Mouse (Mus musculus) adrenal gland (tissue): Measurements from ENCODE around the gene Irgm1.
"Not testable (repeated sequence)": the region's sequence is repeated elsewhere in the genome, so short reads cannot be mapped to it uniquely, and the experiment has no call there.

Experiments
- intact Hi-C: fragments of 180-260 bp; cut with DNase I; formaldehyde crosslinking; loops from one replicate; pipeline ENCODE4 v1.15.1; 2025

Irgm1 gene

DNA sequence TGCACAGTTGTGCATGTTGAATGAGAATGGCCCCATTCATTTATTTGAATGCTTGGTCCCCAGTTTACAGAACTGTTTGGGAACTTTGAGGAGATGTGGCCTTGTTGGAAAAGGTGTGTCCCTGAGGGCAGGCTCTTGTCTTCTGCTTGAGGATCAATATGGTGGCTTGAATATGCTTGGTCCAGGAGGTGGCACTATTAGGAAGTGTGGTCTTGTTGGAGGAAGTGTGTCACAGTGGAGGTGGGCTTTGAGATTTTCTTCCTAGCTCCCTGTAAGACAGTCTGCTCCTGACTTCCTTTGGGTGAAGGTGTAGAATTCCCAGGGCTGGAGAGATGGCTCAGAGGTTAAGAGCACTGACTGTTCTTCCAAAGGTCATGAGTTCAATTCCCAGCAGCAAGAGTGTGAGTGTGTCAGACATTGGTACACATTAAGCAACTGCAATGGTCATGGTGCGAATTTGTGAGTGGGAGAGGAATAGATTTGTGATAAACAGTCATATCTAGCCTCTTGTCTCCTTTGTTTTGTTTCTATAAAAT lies 8.6 kb downstream of the Irgm1 start:
- intact Hi-C loops: no loop called here

DNA sequence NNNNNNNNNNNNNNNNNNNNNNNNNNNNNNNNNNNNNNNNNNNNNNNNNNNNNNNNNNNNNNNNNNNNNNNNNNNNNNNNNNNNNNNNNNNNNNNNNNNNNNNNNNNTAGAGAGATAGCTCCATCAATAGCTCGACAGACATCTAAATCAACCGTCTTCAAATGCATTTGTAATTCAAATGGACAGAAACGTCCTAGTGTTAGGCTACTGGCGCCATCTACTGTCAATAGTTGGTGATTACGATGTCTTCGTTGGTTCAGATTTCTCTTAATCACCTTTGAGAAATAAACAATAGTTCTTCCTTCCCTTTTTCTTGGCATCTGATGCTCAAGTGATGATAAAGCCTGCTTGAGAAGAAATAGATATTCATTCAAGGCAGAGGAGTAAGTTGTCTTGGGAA lies 12.5 kb downstream of the Irgm1 start:
- intact Hi-C loops: loop anchor here (1.0 to 10.0 kb wide), 2 partner anchors 69 to 386 kb away; partner anchors contain the start of gene Mgat1

DNA sequence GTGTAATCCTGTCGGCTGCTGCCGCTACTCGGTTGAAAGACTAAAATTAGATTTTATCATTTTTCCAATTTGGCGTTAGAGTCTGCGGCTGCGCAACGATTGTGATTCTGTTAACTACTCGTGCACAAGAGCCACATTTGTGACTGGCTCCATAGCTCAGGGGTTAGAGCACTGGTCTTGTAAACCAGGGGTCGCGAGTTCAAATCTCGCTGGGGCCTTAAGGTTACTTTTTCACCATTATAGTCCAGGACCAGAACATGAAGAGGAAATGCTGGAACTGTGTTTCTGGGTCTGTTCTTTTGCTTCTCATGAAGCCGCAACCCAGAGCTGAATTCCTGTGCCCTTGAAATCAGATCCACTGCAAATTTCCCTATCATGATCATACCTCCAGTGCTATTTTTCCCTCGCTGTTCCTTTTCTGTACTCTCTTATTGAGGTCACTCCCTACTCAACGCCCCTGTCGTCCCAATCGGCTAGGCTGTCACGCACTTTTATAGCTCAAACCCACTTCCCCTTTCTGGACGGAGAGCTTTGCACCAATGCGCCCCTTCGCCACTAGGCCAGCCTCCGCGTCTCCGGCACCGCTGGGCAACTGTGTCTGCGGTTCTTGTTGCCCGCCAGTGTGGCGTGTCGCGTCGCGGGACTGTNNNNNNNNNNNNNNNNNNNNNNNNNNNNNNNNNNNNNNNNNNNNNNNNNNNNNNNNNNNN lies 17.9 kb downstream of the Irgm1 start:
- intact Hi-C loops: loop anchor here (10.0 kb wide), 1 partner anchor 391 kb away; the partner anchor contains the start of gene Mgat1

DNA sequence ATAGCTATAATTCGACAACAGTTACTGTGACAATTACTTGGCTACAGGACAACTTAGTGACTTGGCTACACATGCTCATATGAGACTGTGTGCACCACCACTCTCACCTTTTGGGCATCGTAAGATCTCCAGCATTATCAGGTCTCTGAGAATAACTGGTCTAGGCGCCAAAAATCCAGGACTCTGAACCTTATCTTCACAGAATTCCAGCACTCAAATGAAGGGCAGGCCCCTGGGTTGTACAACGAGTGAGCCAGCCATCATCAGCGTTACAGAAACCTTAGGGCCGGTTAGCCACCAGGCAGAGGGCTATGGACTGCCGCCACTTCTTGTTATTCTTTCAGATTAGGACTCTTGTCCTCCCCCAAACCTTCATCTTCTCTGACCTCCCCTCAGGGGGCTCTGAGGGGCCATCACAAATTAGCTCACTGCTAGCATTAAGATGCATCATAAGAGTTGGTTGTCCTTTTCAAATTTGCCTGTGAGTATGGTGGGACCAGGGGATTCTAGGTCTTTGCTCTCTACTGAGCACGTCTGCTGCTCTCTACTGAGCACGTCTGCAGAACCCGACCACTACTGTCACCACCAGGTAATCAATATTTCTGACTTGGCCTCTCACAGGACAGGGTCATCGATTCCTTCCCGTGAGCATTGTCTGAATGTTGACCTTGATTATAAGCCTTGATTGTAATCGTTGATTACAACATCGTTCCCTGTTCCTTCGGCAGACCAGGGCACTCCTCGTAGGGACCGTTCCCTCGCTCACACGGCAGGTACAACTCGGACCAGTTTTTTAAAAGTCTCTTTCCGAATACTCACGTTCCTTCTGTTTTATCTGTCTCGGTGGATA lies 18.6 kb downstream of the Irgm1 start:
- intact Hi-C loops: loop anchor here (10.0 kb wide), 1 partner anchor 392 kb away; the partner anchor contains the start of gene Mgat1

DNA sequence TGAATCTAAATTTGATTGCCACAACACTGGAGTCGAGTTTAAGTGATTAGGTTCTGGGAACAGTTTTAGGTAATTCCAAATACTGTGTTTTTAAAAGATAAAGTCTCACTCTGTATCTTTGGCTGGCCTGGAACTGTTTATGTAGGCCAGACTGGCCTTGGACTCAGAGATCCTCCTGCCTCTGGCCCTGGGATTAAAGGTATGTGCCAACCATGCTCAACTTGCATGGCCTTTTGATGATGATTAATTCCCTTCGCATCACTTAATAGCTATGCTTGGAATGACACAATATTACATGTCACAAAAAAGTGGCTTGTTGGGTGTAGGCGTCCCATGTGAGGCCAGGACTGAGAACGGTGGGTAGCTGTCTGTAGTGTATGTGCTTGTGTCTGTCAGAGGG lies 19.3 kb downstream of the Irgm1 start:
- intact Hi-C loops: loop anchor here (10.0 kb wide), 1 partner anchor 393 kb away; the partner anchor contains the start of gene Mgat1

DNA sequence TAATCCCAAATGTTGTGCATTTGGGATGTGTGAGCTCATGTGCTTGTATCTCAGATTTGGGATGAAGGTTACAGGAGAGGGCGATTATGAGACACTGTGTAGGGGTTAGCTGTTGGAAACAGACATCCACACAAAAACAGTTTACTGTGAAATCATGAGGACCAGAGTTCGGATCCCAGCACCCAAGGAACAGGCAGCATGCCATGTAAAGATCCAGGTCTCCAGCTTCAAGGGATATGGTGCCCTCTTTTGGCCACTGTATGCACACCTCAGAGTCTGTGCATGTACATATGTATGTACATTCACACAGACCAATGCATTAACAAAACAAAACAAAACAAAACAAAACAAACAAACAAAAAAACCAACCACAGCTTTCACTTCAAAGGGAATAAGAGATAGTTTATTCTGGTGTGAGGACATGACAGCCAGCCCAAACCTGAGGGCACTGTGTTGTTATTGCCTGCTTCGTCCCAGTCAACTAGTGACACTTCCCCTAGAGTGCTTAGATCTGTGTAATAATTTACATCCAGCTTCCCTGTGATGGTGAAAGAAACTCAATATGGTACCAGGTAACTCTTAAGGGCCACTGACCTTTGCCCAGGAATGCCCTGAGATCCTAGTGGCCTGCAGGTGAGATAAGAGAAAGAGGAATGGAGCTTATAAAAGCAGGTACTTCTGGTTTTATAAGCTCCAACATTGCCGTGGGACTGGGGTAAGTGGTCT lies 20.1 kb downstream of the Irgm1 start:
- intact Hi-C loops: loop anchor here (10.0 kb wide), 1 partner anchor 393 kb away; the partner anchor contains the start of gene Mgat1

DNA sequence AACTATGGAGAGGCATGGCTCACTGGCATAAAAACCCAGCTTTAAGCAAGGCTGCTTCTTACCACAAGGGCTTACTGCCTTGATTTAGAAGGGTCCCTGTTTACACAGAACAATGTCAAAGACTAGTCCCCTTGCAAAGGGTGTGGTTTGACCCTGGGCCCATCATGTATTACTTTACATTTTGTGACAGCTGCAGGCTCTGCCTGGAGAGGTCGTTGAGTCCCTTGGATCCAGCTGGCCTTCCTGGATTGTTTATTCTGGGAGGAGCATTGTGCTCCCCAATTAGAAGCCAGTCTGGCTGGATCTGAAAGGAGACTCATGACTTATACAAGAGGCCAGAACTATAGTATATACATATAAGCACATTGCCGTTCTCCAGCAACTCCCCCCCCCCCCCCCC lies 21.2 kb downstream of the Irgm1 start:
- intact Hi-C loops: loop anchor here (10.0 kb wide), 1 partner anchor 395 kb away; the partner anchor contains the start of gene Mgat1

DNA sequence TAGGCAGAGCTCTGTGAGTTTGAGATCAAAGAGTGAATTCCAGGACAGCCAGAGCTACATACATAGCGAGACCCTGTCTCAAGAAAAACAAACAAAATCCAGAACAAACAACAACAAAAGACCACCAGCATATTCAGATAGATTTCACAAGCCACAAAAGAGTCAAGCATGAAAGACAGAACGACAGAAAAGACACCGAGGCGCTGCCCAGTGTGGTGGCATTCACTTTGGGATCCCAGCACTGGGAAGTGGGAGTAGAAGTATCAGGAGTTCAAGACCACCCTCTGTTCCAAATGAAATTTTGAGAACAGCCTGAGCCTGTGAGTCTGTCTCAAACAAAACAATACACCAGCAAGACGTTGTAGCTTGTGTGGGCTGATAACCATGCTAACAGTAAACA lies 24.6 kb downstream of the Irgm1 start:
- intact Hi-C loops: no loop called here

DNA sequence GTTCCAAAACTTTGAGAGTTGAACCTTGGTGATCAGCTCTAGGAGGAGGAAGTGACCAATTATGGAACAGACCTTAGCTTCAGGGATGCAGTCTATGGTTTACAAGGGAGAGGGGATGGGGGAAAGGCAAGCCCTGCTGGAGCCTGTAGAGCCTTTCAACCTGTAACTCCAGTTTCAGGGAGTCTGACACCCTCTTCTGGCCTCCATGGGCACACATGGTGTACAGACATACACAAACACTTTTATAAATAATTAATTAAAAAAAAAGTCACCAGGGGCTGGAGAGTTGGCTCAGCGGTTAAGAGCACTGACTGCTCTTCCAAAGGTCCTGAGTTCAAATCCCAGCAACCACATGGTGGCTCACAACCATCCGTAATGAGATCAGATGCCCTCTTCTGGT lies 25.1 kb downstream of the Irgm1 start:
- intact Hi-C loops: not testable (repeated sequence)

DNA sequence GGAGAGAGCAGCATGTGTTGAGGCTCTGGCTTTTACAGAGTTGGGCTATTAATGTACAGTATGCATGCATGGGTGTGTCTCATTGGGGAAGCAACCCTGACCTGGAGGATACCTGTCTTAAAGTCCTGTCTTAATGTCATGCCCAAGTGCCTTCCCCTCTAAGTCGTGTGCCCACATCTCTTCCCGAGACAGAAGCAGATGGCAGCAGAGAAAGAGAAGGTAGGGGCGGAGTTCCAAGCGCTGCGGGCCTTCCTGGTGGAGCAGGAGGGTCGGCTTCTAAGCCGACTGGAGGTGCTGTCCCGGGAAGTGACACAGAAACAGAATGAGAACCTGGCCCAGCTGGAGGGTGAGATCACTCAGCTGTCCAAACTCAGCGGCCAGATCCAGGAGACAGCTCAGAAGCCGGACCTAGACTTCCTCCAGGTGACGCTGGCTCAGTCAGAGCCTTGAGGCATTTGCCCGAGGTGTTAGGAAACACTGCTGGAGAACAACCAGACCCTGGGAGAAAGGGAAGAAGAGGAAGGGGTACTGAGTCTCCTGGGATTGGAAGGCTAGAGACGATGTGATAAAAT lies 26.2 kb downstream of the Irgm1 start:
- intact Hi-C loops: no loop called here

DNA sequence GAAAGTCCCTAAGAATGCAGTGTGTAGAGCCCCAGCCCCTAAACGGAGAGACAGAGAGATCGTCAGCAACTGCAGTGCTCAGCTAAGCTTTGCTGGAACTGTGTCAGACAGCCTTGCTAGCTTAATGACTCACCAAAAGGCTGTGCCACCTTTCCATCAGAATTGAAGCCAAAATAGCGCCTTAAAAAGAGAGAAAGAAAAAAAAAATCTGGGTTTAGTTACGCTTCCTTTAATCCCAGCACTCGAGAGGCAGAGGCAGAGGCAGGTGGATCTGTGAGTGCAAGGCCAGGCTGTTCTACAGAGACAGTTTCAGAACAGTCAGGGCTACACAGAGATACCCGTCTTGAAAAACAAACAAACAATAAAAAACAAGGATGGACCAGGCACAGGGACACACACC lies 27.2 kb downstream of the Irgm1 start:
- intact Hi-C loops: no loop called here

DNA sequence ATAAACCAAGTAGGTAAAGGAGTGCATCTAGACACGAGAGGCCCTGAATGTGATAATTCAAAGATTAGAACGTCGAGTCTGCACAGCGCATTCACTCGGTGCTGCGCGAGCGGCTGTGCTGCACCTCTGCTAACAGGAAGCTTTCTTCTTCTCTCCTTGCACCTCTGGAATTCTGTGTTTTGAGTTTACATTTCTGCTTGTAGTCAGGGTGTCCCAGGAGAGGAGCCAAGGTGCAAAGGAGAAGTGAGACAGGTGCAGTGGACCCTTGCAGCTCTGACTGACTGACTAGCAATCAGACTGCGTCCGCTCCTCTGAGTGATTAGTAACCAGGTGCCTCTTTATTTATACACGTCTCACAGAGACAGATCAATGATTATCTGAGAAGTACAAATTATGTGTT lies 28.3 kb downstream of the Irgm1 start:
- intact Hi-C loops: no loop called here

DNA sequence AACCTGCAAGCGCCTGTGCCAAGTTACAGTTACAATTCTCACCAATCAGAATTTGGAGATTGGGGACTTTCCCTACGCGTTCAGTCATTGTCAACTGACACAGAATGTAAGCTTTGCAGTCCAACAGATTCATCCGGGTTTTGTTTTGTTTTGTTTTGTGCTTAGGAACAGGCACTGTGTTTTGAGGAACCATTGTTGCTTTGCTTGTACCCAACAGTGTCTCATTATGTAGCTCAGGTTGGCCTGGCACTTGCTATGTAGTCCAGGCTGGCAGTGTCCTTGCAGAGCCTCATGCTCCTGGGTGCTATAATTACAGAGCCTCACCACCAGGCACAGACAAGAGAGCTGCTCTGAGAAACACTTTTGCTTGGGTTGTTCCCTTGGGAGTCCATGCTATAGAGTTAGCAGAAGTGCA lies 29.1 kb downstream of the Irgm1 start:
- intact Hi-C loops: no loop called here

DNA sequence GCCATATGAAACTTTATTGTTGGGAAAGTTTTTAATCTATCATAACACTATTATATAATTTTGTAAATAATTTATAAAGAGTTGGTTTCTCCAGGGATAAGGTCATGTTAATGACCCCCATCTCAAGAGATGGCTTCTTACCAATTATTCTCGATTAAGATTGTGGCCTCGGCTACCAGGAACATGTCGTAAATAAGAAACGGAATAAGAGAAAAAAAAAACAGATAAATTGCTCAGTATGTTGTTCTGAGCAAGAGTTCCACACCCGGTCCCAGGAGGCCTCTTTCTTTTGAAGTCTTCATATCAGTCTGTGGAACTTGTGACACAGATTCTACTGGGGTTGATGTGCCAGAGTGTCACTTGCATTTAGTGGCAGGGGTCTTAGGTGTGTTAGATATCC lies 30.3 kb downstream of the Irgm1 start:
- intact Hi-C loops: no loop called here

DNA sequence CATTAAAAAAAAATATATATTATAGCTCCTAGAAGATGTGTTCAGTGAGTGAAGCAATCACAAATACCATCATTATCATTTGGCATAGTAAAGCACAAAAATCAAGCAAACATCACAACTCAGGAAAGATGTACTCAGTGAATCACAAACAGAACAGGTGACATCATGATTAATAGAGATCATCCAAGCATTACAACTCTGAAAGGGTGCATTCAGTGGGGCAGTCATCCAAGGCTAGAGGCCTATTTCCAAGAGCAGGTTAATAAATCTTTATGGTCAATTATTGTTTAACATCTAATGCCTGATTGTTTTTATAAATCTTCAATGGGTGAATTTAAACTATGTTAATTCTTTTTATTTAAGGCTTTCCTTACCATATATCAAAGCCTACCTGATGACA lies 30.7 kb downstream of the Irgm1 start:
- intact Hi-C loops: no loop called here

DNA sequence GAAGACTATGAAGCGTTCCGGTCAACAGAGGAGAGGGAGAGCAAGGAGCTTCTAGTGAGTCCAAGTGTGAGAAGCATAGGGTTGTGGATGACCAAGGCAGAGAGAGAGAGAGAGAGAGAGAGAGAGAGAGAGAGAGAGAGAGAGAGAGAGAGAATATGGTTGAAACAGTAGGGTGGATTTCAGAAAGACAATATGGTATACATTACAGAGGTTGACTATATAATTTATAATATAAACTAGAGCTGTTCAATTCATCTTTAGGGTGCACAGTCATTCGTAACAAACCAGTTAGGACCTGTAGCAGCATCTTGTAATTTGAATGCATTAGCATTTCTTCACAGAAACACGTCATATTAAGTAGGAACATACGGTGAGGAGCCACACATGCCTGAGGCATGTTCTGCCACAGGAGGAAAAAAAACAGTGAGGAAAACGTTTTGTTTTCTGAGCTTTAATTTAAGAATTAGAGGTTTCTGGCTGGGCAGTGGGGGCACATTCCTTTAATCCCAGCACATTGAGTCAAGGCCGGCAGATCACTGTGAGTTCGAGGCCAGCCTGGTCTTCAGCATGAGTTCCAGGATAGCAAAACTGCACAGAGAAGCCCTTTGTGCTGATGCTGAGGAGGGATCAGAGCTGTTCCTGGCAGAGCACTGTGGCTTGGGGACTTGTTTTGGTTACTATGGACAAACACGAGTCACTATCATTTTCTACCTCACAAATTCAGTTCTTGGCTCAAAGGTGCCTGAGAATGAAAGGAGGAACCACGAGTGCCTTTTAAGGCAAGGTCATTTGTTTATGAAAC lies 32.4 kb downstream of the Irgm1 start:
- intact Hi-C loops: no loop called here

DNA sequence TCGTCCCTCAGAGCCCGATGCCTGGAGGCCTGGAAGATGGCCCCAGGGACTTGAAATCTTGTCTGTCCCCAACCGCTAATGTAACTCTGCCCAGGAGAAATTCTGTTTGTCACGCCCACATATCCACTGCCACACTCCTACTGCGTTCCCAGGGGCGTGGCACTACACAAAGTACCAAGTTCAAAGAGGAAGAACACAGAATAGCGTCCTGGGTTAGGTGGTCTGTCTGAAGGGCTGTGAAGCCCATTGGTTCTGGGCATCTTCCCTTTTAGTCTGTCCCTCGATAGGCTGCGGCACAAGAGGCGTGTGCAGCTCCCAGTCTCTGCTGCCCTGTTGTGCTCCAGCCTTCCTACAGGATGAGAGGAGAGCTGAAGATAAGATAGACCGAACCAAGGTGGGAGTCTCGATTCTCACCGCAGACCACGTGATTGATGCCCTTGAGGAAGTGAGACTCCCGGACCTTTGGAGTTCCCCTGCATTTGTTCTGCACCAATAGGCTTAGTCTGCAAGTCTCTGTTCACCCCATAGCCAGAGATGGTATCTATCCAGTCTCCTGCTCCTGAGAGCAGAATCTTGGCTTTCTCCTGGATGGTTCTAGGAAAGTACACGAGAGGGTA lies 33.2 kb downstream of the Irgm1 start:
- intact Hi-C loops: no loop called here

DNA sequence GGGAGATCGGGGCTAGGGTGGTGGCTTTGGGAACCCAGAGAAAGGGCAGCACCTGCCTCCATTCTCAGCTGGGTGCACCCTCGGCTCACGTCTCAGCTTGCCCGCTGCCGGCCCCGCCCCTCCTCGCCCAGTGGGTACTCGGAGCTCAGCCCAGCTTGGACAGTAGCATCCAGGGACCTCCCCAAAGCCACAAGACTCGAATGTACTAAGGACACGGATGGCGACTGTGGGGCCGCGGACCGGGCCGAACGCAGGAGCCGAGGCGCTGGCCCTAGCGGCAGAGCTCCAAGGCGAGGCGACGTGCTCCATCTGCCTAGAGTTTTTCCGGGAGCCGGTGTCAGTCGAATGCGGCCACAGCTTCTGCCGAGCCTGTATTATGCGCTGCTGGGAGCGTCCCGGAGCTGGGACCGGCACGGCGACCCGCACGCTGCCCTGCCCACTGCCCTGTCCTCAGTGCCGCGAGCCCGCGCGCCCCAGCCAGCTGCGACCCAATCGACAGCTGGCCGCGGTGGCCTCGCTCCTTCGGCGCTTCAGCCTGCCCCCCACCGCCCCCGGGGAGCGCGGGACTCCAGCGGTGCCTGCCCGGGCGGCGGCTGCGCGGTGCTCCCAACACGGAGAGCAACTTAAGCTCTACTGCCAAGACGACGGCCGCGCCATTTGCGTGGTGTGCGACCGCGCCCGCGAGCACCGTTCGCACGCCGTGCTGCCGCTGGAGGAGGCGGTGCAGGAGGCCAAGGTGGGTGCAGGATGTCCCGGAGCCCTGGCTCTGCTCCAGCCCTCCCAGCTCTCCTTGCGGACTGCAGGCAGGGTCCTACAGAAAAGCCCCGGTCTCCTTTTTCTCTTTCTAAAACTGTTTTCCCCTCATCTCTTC lies 33.9 kb downstream of the Irgm1 start:
- intact Hi-C loops: no loop called here

DNA sequence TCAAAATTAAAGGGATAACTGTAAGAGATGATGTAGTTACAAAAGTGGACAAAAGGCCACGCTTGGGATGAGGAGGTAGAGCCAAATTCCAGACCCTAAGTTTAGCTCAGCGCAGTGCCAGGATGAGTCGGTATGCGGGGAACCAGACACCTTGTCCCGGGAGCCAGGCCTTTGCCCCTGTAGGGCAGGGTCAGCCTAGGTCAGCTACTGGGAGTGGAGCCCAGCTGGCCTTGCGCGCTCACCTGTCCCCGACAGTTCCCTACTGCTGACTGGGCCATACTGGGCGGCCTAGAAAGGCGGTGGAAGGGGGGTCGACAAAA lies 34.5 kb downstream of the Irgm1 start:
- intact Hi-C loops: no loop called here
